Mouse (Mus musculus): ENCODE results near the gene Sun2.

Sun2 gene

GRCm38 (mm10) chr15:79741921-79742705, at the start of gene Sun2:
TSS of gene Sun2 (minus strand) at chr15:79742536.
- CTCF ChIA-PET, result no interaction called here

GRCm38 (mm10) chr15:79791502-79791901, 49.2 kb upstream of the Sun2 start:
- CTCF ChIA-PET, result no interaction called here

- CTCF ChIA-PET, result no interaction called here
Measured at GRCm38 (mm10) chr15:79790905-79791304, 48.6 kb upstream of the Sun2 start.

GRCm38 (mm10) chr15:79790111-79790510, 47.8 kb upstream of the Sun2 start:
- CTCF ChIA-PET, result no interaction called here

GRCm38 (mm10) chr15:79787815-79788214, 45.5 kb upstream of the Sun2 start:
- CTCF ChIA-PET, result interaction anchor here (0.7 kb wide), 1 partner anchor 502 kb away, joined by 3 read pairs; no protein-coding TSS in a partner anchor

- CTCF ChIA-PET, result no interaction called here
Measured at GRCm38 (mm10) chr15:79785056-79785455, 42.7 kb upstream of the Sun2 start.

GRCm38 (mm10) chr15:79777749-79778148, 35.4 kb upstream of the Sun2 start, which contains the start of gene Dnal4:
TSS of gene Dnal4 (minus strand) at chr15:79777849.
- CTCF ChIA-PET, result no interaction called here

GRCm38 (mm10) chr15:79775662-79776061, 33.3 kb upstream of the Sun2 start:
- CTCF ChIA-PET, result interaction anchor here (0.6 kb wide), 1 partner anchor 42 kb away, joined by 4 read pairs; no protein-coding TSS in a partner anchor

- CTCF ChIA-PET, result interaction anchor here (0.5 kb wide), 1 partner anchor 101 kb away, joined by 3 read pairs; no protein-coding TSS in a partner anchor
Measured at GRCm38 (mm10) chr15:79774117-79775027, 32.0 kb upstream of the Sun2 start.

- CTCF ChIA-PET, result no interaction called here
Measured at GRCm38 (mm10) chr15:79770629-79771240, 28.4 kb upstream of the Sun2 start.

- CTCF ChIA-PET, result interaction anchor here (0.6 kb wide), 1 partner anchor 125 kb away, joined by 3 read pairs; no protein-coding TSS in a partner anchor
Measured at GRCm38 (mm10) chr15:79768302-79768701, 26.0 kb upstream of the Sun2 start.

GRCm38 (mm10) chr15:79767327-79767961, 25.1 kb upstream of the Sun2 start:
- CTCF ChIA-PET, result no interaction called here

GRCm38 (mm10) chr15:79766586-79767071, 24.3 kb upstream of the Sun2 start:
- CTCF ChIA-PET, result interaction anchor here (0.6 kb wide), 1 partner anchor 762 kb away, joined by 6 read pairs; no protein-coding TSS in a partner anchor

- CTCF ChIA-PET, result interaction anchor here (0.6 kb wide), 1 partner anchor 761 kb away, joined by 6 read pairs; no protein-coding TSS in a partner anchor
Measured at GRCm38 (mm10) chr15:79766168-79766567, 23.8 kb upstream of the Sun2 start.

GRCm38 (mm10) chr15:79765361-79765760, 23.0 kb upstream of the Sun2 start:
- CTCF ChIA-PET, result no interaction called here

- CTCF ChIA-PET, result no interaction called here
Measured at GRCm38 (mm10) chr15:79764539-79765267, 22.4 kb upstream of the Sun2 start.

GRCm38 (mm10) chr15:79763601-79764246, 21.4 kb upstream of the Sun2 start:
- CTCF ChIA-PET, result no interaction called here

- CTCF ChIA-PET, result interaction anchor here (0.5 kb wide), 1 partner anchor 15 kb away, joined by 5 read pairs; no protein-coding TSS in a partner anchor
Measured at GRCm38 (mm10) chr15:79763001-79763400, 20.7 kb upstream of the Sun2 start.

- CTCF ChIA-PET, result no interaction called here
Measured at GRCm38 (mm10) chr15:79760956-79761355, 18.6 kb upstream of the Sun2 start.

- CTCF ChIA-PET, result interaction anchor here (0.9 kb wide), 1 partner anchor 305 kb away, joined by 6 read pairs; no protein-coding TSS in a partner anchor
Measured at GRCm38 (mm10) chr15:79757118-79757517, 14.8 kb upstream of the Sun2 start.

Measured in spleen, embryonic (tissue).